Mouse (Mus musculus) E14TG2a.4 (cell line): ENCODE measurements around the gene Gstt4.

Source experiments
- CTCF ChIP-seq: conservative IDR thresholded peaks from 2 replicates; pipeline ENCODE4 v1.5.1; 2014; ENCODE audit warnings: low read length
- POU5F1 ChIP-seq: IDR thresholded peaks from 2 replicates; pipeline ENCODE4 v1.6.1; 2014; ENCODE audit warnings: low read length, borderline replicate concordance

DNA sequence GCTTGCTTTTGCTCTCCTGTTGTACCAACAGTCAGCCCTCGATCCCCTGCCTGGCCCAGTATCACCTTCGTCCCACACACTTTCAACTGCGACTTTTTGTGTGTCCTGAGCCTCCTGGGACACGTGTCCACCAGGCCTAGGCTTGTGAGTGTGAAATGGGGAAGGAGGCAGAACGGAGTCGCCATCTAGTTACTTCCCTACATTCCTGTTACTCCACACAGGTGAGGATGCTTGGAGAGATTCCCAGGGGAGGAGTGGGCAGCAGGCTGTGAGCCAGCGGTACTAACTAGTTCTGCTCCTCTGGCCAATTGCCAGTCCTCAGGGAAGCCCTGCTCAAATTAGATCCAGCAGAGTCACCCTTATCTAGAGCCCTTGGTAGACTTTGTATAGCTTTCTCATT is 38.4 kb upstream of the Gstt4 start:
- TF ChIP-seq CTCF (no peak), POU5F1 (no peak)
